Mouse (Mus musculus): ENCODE measurements around the gene Terf2ip. TPM values are rescaled to one million over a fixed set of nuclear protein-coding genes. Genes with fewer than 3 reads are reported as not detected.

Gene Terf2ip
- polyA plus RNA-seq, 1 experiment: 13.1 TPM

DNA sequence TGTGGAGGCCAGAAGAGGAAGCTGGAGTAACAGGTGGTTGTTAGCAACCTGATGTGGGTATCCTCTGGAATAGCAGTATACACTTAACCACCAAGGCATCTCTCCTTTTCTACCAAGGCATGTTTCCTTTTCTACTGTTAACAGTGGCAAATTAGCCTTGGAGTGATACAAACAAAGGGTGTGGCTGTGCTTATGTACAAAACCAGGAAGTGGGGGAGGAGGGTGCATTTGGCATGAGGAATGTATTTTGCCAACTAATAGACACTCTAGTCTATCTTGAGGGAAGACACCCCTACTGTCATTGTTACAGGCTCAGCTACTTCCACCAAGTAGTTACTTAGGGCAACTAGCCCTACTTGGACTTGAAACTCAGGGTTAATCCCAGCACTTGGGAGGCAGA, 6.4 kb upstream of the Terf2ip start:
- Histone ChIP-seq H3K4me1 (replicated peaks; ENCODE audit: control insufficient read depth, insufficient read depth, low read length) (no peaks in the 10 kb centered on the region), H3K4me3 (ENCODE audit: control insufficient read depth, insufficient read depth, low read length) (no peak overlapping the region), H3K36me3 (ENCODE audit: control insufficient read depth, insufficient read depth, low read length) (peaks cover 49% of the 10 kb centered on the region), H3K27ac (ENCODE audit: control insufficient read depth, insufficient read depth, low read length) (no peak overlapping the region), H3K27me3 (ENCODE audit: control insufficient read depth, insufficient read depth, low read length) (no peaks in the 10 kb centered on the region)
- no peak for DNase-seq
- TF ChIP-seq CTCF (IDR thresholded peaks at IDR 0.05; ENCODE audit: borderline replicate concordance, control insufficient read depth, extremely low read depth, insufficient read depth, low read length, poor library complexity) (no peak), POLR2A (IDR thresholded peaks at IDR 0.05; ENCODE audit: control insufficient read depth, extremely low read depth, insufficient read depth, low read length, poor library complexity) (no peak)

DNA sequence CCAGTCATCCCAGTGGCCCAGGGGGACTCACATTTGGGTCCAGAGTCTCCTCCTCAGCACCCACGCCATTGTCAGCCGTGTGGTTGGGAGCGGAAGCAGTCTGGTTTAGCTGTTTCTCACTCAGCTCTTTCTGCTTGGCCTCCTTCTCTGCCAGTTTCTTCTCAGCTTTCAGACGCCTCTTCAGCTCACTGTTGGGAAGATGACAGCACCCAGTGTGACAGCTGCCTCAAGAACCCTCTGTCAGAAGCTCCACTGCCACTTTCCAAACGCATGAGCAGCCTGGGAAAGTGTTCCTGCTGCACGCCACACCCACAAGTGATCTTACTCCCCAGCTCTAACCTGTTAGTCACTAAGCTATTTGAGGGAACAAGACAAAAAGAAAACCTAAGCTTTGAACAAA, 5.6 kb upstream of the Terf2ip start:
- Histone ChIP-seq H3K4me1 (replicated peaks; ENCODE audit: control insufficient read depth, insufficient read depth, low read length) (no peaks in the 10 kb centered on the region), H3K27me3 (ENCODE audit: control insufficient read depth, insufficient read depth, low read length) (no peaks in the 10 kb centered on the region), H3K4me3 (ENCODE audit: control insufficient read depth, insufficient read depth, low read length) (no peak overlapping the region), H3K27ac (ENCODE audit: control insufficient read depth, insufficient read depth, low read length) (no peak overlapping the region), H3K36me3 (ENCODE audit: control insufficient read depth, insufficient read depth, low read length) (peaks cover 41% of the 10 kb centered on the region)
- 94% methylated on average over 6 of the region's 6 CpGs for WGBS
- TF ChIP-seq CTCF (IDR thresholded peaks at IDR 0.05; ENCODE audit: borderline replicate concordance, control insufficient read depth, extremely low read depth, insufficient read depth, low read length, poor library complexity): no peak
- TF ChIP-seq POLR2A (IDR thresholded peaks at IDR 0.05; ENCODE audit: control insufficient read depth, extremely low read depth, insufficient read depth, low read length, poor library complexity): no peak
- DNase-seq: no peak

DNA sequence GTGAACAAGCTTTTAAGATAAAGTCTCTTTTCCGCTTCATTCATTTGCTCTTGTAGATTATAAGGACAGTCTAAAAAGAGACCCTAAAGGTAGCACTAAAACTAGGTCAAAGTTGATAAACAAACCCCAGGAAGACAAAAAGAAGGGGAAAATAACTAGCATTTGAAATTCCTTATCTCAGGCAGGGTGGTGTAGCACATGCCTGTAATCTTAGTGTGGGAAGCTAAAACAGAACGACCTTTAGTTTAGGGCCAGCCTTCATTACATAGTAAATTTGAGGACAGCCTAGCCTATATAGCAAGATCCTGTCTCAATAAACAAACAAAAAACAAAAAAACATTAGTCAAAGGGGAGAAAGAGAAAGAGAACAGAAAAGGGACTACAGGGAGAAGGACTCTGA, 3.5 kb upstream of the Terf2ip start:
- over 99% methylated on average over 2 of the region's 2 CpGs for WGBS
- Histone ChIP-seq H3K27ac (ENCODE audit: control insufficient read depth, insufficient read depth, low read length) (no peak overlapping the region), H3K4me1 (replicated peaks; ENCODE audit: control insufficient read depth, insufficient read depth, low read length) (peaks cover 2% of the 10 kb centered on the region; the same call in 1 of the 2 replicates), H3K36me3 (ENCODE audit: control insufficient read depth, insufficient read depth, low read length) (peaks cover 21% of the 10 kb centered on the region), H3K4me3 (ENCODE audit: control insufficient read depth, insufficient read depth, low read length) (no peak overlapping the region), H3K27me3 (ENCODE audit: control insufficient read depth, insufficient read depth, low read length) (no peaks in the 10 kb centered on the region)
- no peak for TF ChIP-seq POLR2A (IDR thresholded peaks at IDR 0.05; ENCODE audit: control insufficient read depth, extremely low read depth, insufficient read depth, low read length, poor library complexity)
- no peak for TF ChIP-seq CTCF (IDR thresholded peaks at IDR 0.05; ENCODE audit: borderline replicate concordance, control insufficient read depth, extremely low read depth, insufficient read depth, low read length, poor library complexity)
- no peak for DNase-seq

- H3K4me1 ChIP-seq (replicated peaks; ENCODE audit: control insufficient read depth, insufficient read depth, low read length): peaks cover 2% of the 10 kb centered on the region; the same call in 1 of the 2 replicates
- no peak overlapping the region for H3K27ac ChIP-seq (ENCODE audit: control insufficient read depth, insufficient read depth, low read length)
- H3K4me3 ChIP-seq (ENCODE audit: control insufficient read depth, insufficient read depth, low read length): no peak overlapping the region
- 97% methylated on average over 7 of the region's 7 CpGs for WGBS
- TF ChIP-seq CTCF (IDR thresholded peaks at IDR 0.05; ENCODE audit: borderline replicate concordance, control insufficient read depth, extremely low read depth, insufficient read depth, low read length, poor library complexity): no peak
- no peak for TF ChIP-seq POLR2A (IDR thresholded peaks at IDR 0.05; ENCODE audit: control insufficient read depth, extremely low read depth, insufficient read depth, low read length, poor library complexity)
- peaks cover 5% of the 10 kb centered on the region for H3K36me3 ChIP-seq (ENCODE audit: control insufficient read depth, insufficient read depth, low read length)
- no peak for DNase-seq
- no peaks in the 10 kb centered on the region for H3K27me3 ChIP-seq (ENCODE audit: control insufficient read depth, insufficient read depth, low read length)
Measured at GRCm38 (mm10) chr8:112009558-112009957, 1.6 kb upstream of the Terf2ip start.

DNA sequence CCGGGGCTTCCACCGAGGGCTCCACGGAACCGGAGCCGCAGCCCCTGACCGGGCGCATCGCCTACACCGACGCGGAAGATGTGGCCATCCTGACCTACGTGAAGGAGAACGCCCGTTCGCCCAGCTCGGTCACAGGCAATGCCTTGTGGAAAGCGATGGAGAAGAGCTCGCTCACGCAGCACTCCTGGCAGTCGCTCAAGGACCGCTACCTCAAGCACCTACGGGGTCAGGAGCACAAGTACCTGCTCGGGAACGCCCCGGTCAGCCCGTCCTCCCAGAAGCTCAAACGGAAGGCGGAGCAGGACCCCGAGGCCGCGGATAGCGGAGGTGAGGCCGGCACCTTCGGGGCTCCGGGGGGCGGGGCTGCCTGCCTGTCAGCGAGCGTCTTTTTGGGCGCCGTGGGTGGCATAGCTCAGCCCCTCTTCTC, 631 bp downstream of the Terf2ip start:
- Histone ChIP-seq H3K4me1 (replicated peaks; ENCODE audit: control insufficient read depth, insufficient read depth, low read length) (peaks cover 2% of the 10 kb centered on the region; the same call in 1 of the 2 replicates), H3K27me3 (ENCODE audit: control insufficient read depth, insufficient read depth, low read length) (no peaks in the 10 kb centered on the region), H3K4me3 (ENCODE audit: control insufficient read depth, insufficient read depth, low read length) (peak overlapping the region; percentile 97), H3K36me3 (ENCODE audit: control insufficient read depth, insufficient read depth, low read length) (no peaks in the 10 kb centered on the region), H3K27ac (ENCODE audit: control insufficient read depth, insufficient read depth, low read length) (no peak overlapping the region)
- DNase-seq: peak; percentile 58
- no peak for TF ChIP-seq CTCF (IDR thresholded peaks at IDR 0.05; ENCODE audit: borderline replicate concordance, control insufficient read depth, extremely low read depth, insufficient read depth, low read length, poor library complexity)
- TF ChIP-seq POLR2A (IDR thresholded peaks at IDR 0.05; ENCODE audit: control insufficient read depth, extremely low read depth, insufficient read depth, low read length, poor library complexity): no peak; the same call in 1 of the 2 replicates
- under 1% methylated on average over 40 of the region's 40 CpGs for WGBS

DNA sequence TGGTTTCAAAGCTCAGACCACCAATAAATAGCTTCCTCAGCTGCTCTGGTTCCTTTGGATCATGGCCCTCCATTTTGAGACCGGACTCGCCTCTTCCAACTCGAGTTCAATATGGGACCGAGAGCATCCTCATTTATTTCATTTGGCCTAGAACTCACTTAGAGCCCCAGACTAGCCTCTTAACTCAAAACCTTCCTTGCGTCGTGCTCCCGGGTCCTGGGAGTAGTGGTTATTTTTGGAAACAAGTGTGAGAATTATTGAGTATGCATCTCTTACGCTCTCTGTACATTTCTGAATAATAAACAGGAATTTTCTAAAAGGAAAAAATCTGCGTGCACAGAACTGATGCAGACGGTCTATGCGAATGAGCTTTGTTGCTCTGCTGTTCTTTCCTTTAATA, 3.7 kb downstream of the Terf2ip start, which contains the start of gene Gm6793:
Gene Gm6793, minus strand, starts transcription at position 101 of the 400 bp plus-strand sequence.
- Histone ChIP-seq H3K4me3 (ENCODE audit: control insufficient read depth, insufficient read depth, low read length) (no peak within 1 kb of the TSS), H3K36me3 (ENCODE audit: control insufficient read depth, insufficient read depth, low read length) (peaks cover 16% of the 10 kb centered on the region), H3K4me1 (replicated peaks; ENCODE audit: control insufficient read depth, insufficient read depth, low read length) (peaks cover 2% of the 10 kb centered on the region; the same call in 1 of the 2 replicates), H3K27me3 (ENCODE audit: control insufficient read depth, insufficient read depth, low read length) (no peaks in the 10 kb centered on the region), H3K27ac (ENCODE audit: control insufficient read depth, insufficient read depth, low read length) (no peak within 1 kb of the TSS)
- TF ChIP-seq CTCF (IDR thresholded peaks at IDR 0.05; ENCODE audit: borderline replicate concordance, control insufficient read depth, extremely low read depth, insufficient read depth, low read length, poor library complexity) (no peak), POLR2A (IDR thresholded peaks at IDR 0.05; ENCODE audit: control insufficient read depth, extremely low read depth, insufficient read depth, low read length, poor library complexity) (no peak)
- WGBS: 96% methylated on average over 11 of the region's 11 CpGs
- no peak for DNase-seq

DNA sequence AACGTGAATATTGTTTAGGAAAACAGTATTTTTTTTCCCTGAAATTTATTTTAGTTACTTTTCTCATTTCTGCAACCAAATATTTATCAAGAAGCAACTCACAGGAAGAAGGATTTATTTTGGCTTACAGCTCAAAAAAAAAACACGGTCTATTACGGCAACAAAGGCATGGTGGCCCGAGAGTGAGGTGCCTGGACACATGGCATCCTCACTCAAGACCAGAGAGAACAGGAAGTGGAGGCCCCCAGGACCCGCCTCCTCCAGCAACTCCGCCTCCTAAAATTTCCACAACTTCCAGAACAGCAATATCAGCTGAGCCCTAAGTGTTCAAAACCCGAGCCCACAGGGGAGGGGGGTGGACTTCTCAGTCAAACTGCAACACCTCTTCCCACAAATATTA, 18.3 kb downstream of the Terf2ip start:
- Histone ChIP-seq H3K4me1 (replicated peaks; ENCODE audit: control insufficient read depth, insufficient read depth, low read length) (no peaks in the 10 kb centered on the region), H3K27me3 (ENCODE audit: control insufficient read depth, insufficient read depth, low read length) (no peaks in the 10 kb centered on the region), H3K27ac (ENCODE audit: control insufficient read depth, insufficient read depth, low read length) (no peak overlapping the region), H3K4me3 (ENCODE audit: control insufficient read depth, insufficient read depth, low read length) (no peak overlapping the region), H3K36me3 (ENCODE audit: control insufficient read depth, insufficient read depth, low read length) (no peaks in the 10 kb centered on the region)
- no peak for DNase-seq
- TF ChIP-seq POLR2A (IDR thresholded peaks at IDR 0.05; ENCODE audit: control insufficient read depth, extremely low read depth, insufficient read depth, low read length, poor library complexity): no peak
- no peak for TF ChIP-seq CTCF (IDR thresholded peaks at IDR 0.05; ENCODE audit: borderline replicate concordance, control insufficient read depth, extremely low read depth, insufficient read depth, low read length, poor library complexity)
- 85% methylated on average over 7 of the region's 7 CpGs for WGBS

All from thymus, adult 2 months (tissue).